Mouse (Mus musculus) forebrain, embryonic 16.5 days (tissue): ENCODE measurements around the gene Ripk4. TPM values are rescaled to one million over a fixed set of nuclear protein-coding genes. Genes with fewer than 3 reads are reported as not detected.

Experiments
- ATAC-seq: fragments of 200-750 bp; cut with Nextera tagmentation; 2 replicates; pipeline ENCODE4 v1.8.0; 2017; ENCODE audit warnings: mild to moderate bottlenecking, moderate library complexity
- H3K27ac ChIP-seq: fragments of 300-500 bp; sonication (generic); 2 replicates; pipeline ENCODE4 v1.5.1; 2014; ENCODE audit warnings: low read length, control low read depth
- H3K27me3 ChIP-seq: fragments of 300-500 bp; sonication (generic); replicated peaks from 2 replicates; pipeline ENCODE4 v1.6.1; 2014; ENCODE audit warnings: low read length; ENCODE audit not compliant: control insufficient read depth, insufficient read depth
- H3K36me3 ChIP-seq: fragments of 300-500 bp; sonication (generic); 2 replicates; pipeline ENCODE4 v1.6.1; 2014; ENCODE audit not compliant: control insufficient read depth, insufficient read depth
- H3K4me1 ChIP-seq: fragments of 300-500 bp; sonication (generic); replicated peaks from 2 replicates; pipeline ENCODE4 v1.6.1; 2014; ENCODE audit warnings: low read length; ENCODE audit not compliant: control insufficient read depth, insufficient read depth
- H3K4me2 ChIP-seq: fragments of 300-500 bp; sonication (generic); 2 replicates; pipeline ENCODE4 v1.6.1; 2014; ENCODE audit warnings: mild to moderate bottlenecking, low read length, control low read depth
- H3K4me3 ChIP-seq: fragments of 300-500 bp; sonication (generic); replicated peaks from 2 replicates; pipeline ENCODE4 v1.5.1; 2014; ENCODE audit warnings: mild to moderate bottlenecking, low read length, control low read depth
- H3K9ac ChIP-seq: fragments of 300-500 bp; sonication (generic); replicated peaks from 2 replicates; pipeline ENCODE4 v1.6.1; 2014; ENCODE audit warnings: low read depth, low read length, control low read depth
- H3K9me3 ChIP-seq: fragments of 300-500 bp; sonication (generic); 2 replicates; pipeline ENCODE4 v1.6.1; 2016; ENCODE audit warnings: low read length; ENCODE audit not compliant: control insufficient read depth
- WGBS: fragments of 180-500 bp; shearing (Covaris S2); extraction: QIAGEN DNeasy Blood & Tissue Kit; methylation state at CpG from one replicate; pipeline ENCODE4 v1.1.7; 2014; 5-methylcytosine and 5-hydroxymethylcytosine counted together
- polyA plus RNA-seq: library from polyadenylated mRNA; unstranded; fragments of >200 nt; fragmentation: Nextera tagmentation; extraction: Ambion mirVana; gene quantifications from 2 replicates; pipeline ENCODE4 v1.2.1, GENCODE M21; 2015

Gene Ripk4
- polyA plus RNA-seq = 1.1 and 1.5 TPM in 2 replicates

- peak within 1 kb of the TSS; percentile 62 for H3K4me2 ChIP-seq
- under 1% methylated on average over 87 of the region's 88 CpGs for WGBS
- no peak within 1 kb of the TSS for H3K27ac ChIP-seq
- ATAC-seq = peak; percentile 47; the same call in 1 of the 2 replicates
- H3K9me3 ChIP-seq = no peaks in the 10 kb centered on the region
- H3K9ac ChIP-seq = peak within 1 kb of the TSS; percentile 33
- no peaks in the 10 kb centered on the region for H3K36me3 ChIP-seq
- H3K4me1 ChIP-seq = peaks cover 9% of the 10 kb centered on the region
- peak within 1 kb of the TSS; percentile 42 for H3K4me3 ChIP-seq
- peaks cover 36% of the 10 kb centered on the region for H3K27me3 ChIP-seq
Measured at GRCm38 (mm10) chr16:97763061-97763989, at the start of gene Ripk4. TSS of gene Ripk4 (minus strand) at chr16:97763787.

GRCm38 (mm10) chr16:97808881-97809280 lies 45.3 kb upstream of the Ripk4 start:
- no peak overlapping the region for H3K27ac ChIP-seq

GRCm38 (mm10) chr16:97805646-97806045 lies 42.1 kb upstream of the Ripk4 start:
- 96% methylated on average over 3 of the region's 3 CpGs for WGBS
- no peak overlapping the region for H3K9ac ChIP-seq
- no peak overlapping the region for H3K27ac ChIP-seq
- no peak overlapping the region for H3K4me2 ChIP-seq
- H3K4me1 ChIP-seq = no peaks in the 10 kb centered on the region
- H3K36me3 ChIP-seq = peaks cover 48% of the 10 kb centered on the region
- H3K4me3 ChIP-seq = no peak overlapping the region
- no peaks in the 10 kb centered on the region for H3K27me3 ChIP-seq
- no peaks in the 10 kb centered on the region for H3K9me3 ChIP-seq
- ATAC-seq = no peak

More at GRCm38 (mm10) chr16:97808881-97809280, 45.3 kb upstream of the Ripk4 start:
- H3K27me3 ChIP-seq = no peaks in the 10 kb centered on the region
- no peak overlapping the region for H3K9ac ChIP-seq
- H3K36me3 ChIP-seq = peaks cover 60% of the 10 kb centered on the region
- no peaks in the 10 kb centered on the region for H3K4me1 ChIP-seq
- no peaks in the 10 kb centered on the region for H3K9me3 ChIP-seq
- no peak overlapping the region for H3K4me2 ChIP-seq
- ATAC-seq = no peak
- no peak overlapping the region for H3K4me3 ChIP-seq
- 93% methylated on average over 3 of the region's 3 CpGs for WGBS

GRCm38 (mm10) chr16:97804680-97805547 lies 41.3 kb upstream of the Ripk4 start:
- no peaks in the 10 kb centered on the region for H3K9me3 ChIP-seq
- no peaks in the 10 kb centered on the region for H3K4me1 ChIP-seq
- H3K9ac ChIP-seq = no peak overlapping the region
- H3K4me2 ChIP-seq = no peak overlapping the region
- ATAC-seq = 0 out of 2 replicates have a peak, but pooled peaks have one; percentile 55
- H3K27ac ChIP-seq = peak overlapping the region; percentile 15; the same call in 1 of the 2 replicates
- no peaks in the 10 kb centered on the region for H3K27me3 ChIP-seq
- peaks cover 48% of the 10 kb centered on the region for H3K36me3 ChIP-seq
- WGBS = 73% methylated on average over 7 of the region's 7 CpGs
- H3K4me3 ChIP-seq = no peak overlapping the region

GRCm38 (mm10) chr16:97797950-97798869 lies 34.6 kb upstream of the Ripk4 start:
- no peaks in the 10 kb centered on the region for H3K9me3 ChIP-seq
- no peak overlapping the region for H3K9ac ChIP-seq
- no peaks in the 10 kb centered on the region for H3K27me3 ChIP-seq
- H3K4me2 ChIP-seq = no peak overlapping the region
- no peak overlapping the region for H3K4me3 ChIP-seq
- H3K4me1 ChIP-seq = no peaks in the 10 kb centered on the region
- H3K27ac ChIP-seq = no peak overlapping the region
- ATAC-seq = no peak
- 97% methylated on average over 7 of the region's 7 CpGs for WGBS
- H3K36me3 ChIP-seq = peaks cover 44% of the 10 kb centered on the region

- H3K9me3 ChIP-seq = no peaks in the 10 kb centered on the region
- H3K27ac ChIP-seq = no peak overlapping the region
- no peaks in the 10 kb centered on the region for H3K4me1 ChIP-seq
Measured at GRCm38 (mm10) chr16:97797212-97797611, 33.6 kb upstream of the Ripk4 start.

GRCm38 (mm10) chr16:97794256-97794655 lies 30.7 kb upstream of the Ripk4 start:
- Histone ChIP-seq H3K9me3 (no peaks in the 10 kb centered on the region), H3K27ac (no peak overlapping the region), H3K4me2 (no peak overlapping the region), H3K4me1 (no peaks in the 10 kb centered on the region), H3K27me3 (no peaks in the 10 kb centered on the region), H3K36me3 (peaks cover 35% of the 10 kb centered on the region), H3K4me3 (no peak overlapping the region), H3K9ac (no peak overlapping the region)
- ATAC-seq = no peak
- WGBS = 97% methylated on average over 6 of the region's 6 CpGs

More at GRCm38 (mm10) chr16:97797212-97797611, 33.6 kb upstream of the Ripk4 start:
- Histone ChIP-seq H3K4me2 (no peak overlapping the region), H3K9ac (no peak overlapping the region), H3K4me3 (no peak overlapping the region), H3K36me3 (peaks cover 45% of the 10 kb centered on the region), H3K27me3 (no peaks in the 10 kb centered on the region)
- ATAC-seq = no peak
- WGBS = 83% methylated on average over 3 of the region's 3 CpGs

GRCm38 (mm10) chr16:97783057-97783456 lies 19.5 kb upstream of the Ripk4 start:
- WGBS = 91% methylated on average over 5 of the region's 5 CpGs
- Histone ChIP-seq H3K4me1 (0 out of 2 replicates have a peak, but pooled peaks cover 3% of the 10 kb centered on the region), H3K27me3 (no peaks in the 10 kb centered on the region), H3K9me3 (no peaks in the 10 kb centered on the region), H3K27ac (no peak overlapping the region), H3K36me3 (no peaks in the 10 kb centered on the region), H3K4me3 (no peak overlapping the region), H3K4me2 (no peak overlapping the region), H3K9ac (no peak overlapping the region)
- ATAC-seq = no peak
